8 mouse cellular contexts compared by ENCODE assay signal in the genomic region with DNA sequence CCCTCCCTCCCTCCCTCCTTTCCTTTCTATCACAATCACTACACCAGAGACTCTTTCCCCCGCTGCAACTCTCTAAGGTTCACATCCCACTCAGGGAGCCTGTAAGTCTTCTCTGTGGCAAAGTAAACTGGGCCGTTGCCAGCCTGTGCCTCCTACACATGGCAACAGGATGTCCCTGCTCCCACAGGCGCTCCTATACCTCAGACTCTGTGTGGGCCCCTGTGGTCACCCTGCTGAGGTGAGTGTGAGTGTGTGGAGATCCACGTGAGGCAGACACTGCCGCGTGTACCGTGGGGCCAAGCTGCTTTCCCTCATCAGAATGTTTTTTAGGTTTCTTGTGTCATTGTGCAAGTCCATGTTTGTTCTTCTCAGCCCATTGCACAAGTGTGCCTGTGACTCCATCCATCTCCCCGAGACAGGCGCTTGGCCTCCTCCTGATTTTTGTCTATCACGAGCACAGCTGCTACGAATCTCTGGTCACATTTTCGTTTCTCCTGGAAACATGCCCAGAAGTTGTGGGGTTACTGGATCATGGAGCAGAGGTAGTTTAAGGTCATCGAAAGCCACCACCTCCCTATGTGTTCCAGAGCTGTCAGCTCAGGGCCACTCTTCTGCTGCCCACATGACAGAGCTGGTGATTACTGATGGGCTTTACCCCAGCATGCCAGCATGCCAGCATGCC. TPM values are rescaled to one million over a fixed set of nuclear protein-coding genes. Genes with fewer than 3 reads are reported as not detected.
DNase-seq lines count a peak whose midpoint lies in the region; ATAC-seq lines count a peak whose summit lies in the region.

No protein-coding gene starts in this region.

- no peak overlapping the region for H3K9ac ChIP-seq in embryonic facial prominence, embryonic 15.5 days
- no peak overlapping the region for H3K9ac ChIP-seq in hindbrain, embryonic 13.5 days

- H3K4me3 ChIP-seq in embryonic facial prominence, embryonic 15.5 days (replicated peaks): no peak overlapping the region
- no peak overlapping the region for H3K4me3 ChIP-seq in hindbrain, embryonic 13.5 days

- WGBS in embryonic facial prominence, embryonic 15.5 days: 56% methylated on average over 13 of the region's 13 CpGs
- 70% methylated on average over 13 of the region's 13 CpGs for WGBS in hindbrain, embryonic 13.5 days

- peak; percentile 40 for DNase-seq in left cerebral cortex, adult 11 months (ENCODE audit: low spot score)
- DNase-seq in left cerebral cortex, postnatal 10 days (ENCODE audit: extremely low spot score in 1 of 2, low spot score in 2 of 2): no peak
- peak; percentile 66 for DNase-seq in kidney, postnatal 10 days
- peak; percentile 37 for DNase-seq in ovary, postnatal 36 days (ENCODE audit: low spot score)
- DNase-seq in embryo, embryonic 11 days: no peak
- DNase-seq in spleen, postnatal 4 days (ENCODE audit: low spot score in 2 of 2): no peak

- peaks cover 4% of the 10 kb centered on the region; the same call in 1 of the 2 replicates for H3K4me1 ChIP-seq in embryonic facial prominence, embryonic 15.5 days
- 0 out of 2 replicates have a peak, but pooled peaks cover 4% of the 10 kb centered on the region for H3K4me1 ChIP-seq in hindbrain, embryonic 13.5 days (replicated peaks)

- intact Hi-C loops in left cerebral cortex, postnatal 10 days (cut with DNase I): loop anchor here (10.0 kb wide), 1 partner anchor 221 kb away; no protein-coding TSS in a partner anchor

- H3K4me2 ChIP-seq in embryonic facial prominence, embryonic 15.5 days (replicated peaks): no peak overlapping the region
- H3K4me2 ChIP-seq in hindbrain, embryonic 13.5 days: no peak overlapping the region

- H3K36me3 ChIP-seq in embryonic facial prominence, embryonic 15.5 days: no peaks in the 10 kb centered on the region
- H3K36me3 ChIP-seq in hindbrain, embryonic 13.5 days: no peaks in the 10 kb centered on the region

- H3K27ac ChIP-seq in embryonic facial prominence, embryonic 15.5 days (replicated peaks): no peak overlapping the region
- no peak overlapping the region for H3K27ac ChIP-seq in hindbrain, embryonic 13.5 days

- peaks cover 8% of the 10 kb centered on the region; the same call in 1 of the 2 replicates for H3K27me3 ChIP-seq in embryonic facial prominence, embryonic 15.5 days
- 0 out of 2 replicates have a peak, but pooled peaks cover 7% of the 10 kb centered on the region for H3K27me3 ChIP-seq in hindbrain, embryonic 13.5 days

- ATAC-seq in embryonic facial prominence, embryonic 15.5 days (ENCODE audit: insufficient number of reproducible peaks, low FRiP score, low TSS enrichment, low read depth): 0 out of 2 replicates have a peak, but pooled peaks have one; percentile 39
- ATAC-seq in hindbrain, embryonic 13.5 days (ENCODE audit: low FRiP score): no peak

- no peaks in the 10 kb centered on the region for H3K9me3 ChIP-seq in embryonic facial prominence, embryonic 15.5 days (replicated peaks)
- H3K9me3 ChIP-seq in hindbrain, embryonic 13.5 days: no peaks in the 10 kb centered on the region

RNA-seq across cellular contexts. Expression of a gene that starts 10.3 kb away (rescaled TPM):
- total RNA-seq in left cerebral cortex, postnatal 10 days (2021): 1 to 10 TPM; 1.1 to 2.2 TPM
- 4.8 and 6.2 TPM in 2 replicates for polyA plus RNA-seq in embryonic facial prominence, embryonic 15.5 days (2015; fragmentation: Nextera tagmentation; extraction: Ambion mirVana)
- polyA plus RNA-seq in hindbrain, embryonic 13.5 days (2015; fragmentation: Nextera tagmentation; extraction: Ambion mirVana): 0.27 and 1.1 TPM in 2 replicates

RNA-seq across cellular contexts. Expression of a gene that starts 49.8 kb away (rescaled TPM):
- total RNA-seq in left cerebral cortex, postnatal 10 days (2021): 1 to 10 TPM; 7.3 to 8.2 TPM
- polyA plus RNA-seq in embryonic facial prominence, embryonic 15.5 days (2015; fragmentation: Nextera tagmentation; extraction: Ambion mirVana): 7.9 and 9.5 TPM in 2 replicates
- polyA plus RNA-seq in hindbrain, embryonic 13.5 days (2015; fragmentation: Nextera tagmentation; extraction: Ambion mirVana): 3.8 and 4.4 TPM in 2 replicates

Comparison
In these comparisons a context has a peak if more than half of its experiments do, and no peak if none do; other contexts are left out.
1. DNase-seq: peak in left cerebral cortex, adult 11 months (single experiment), kidney, postnatal 10 days (single experiment) and ovary, postnatal 36 days (single experiment); none in left cerebral cortex, postnatal 10 days (0 of 2), embryo, embryonic 11 days (single experiment) and spleen, postnatal 4 days (0 of 2).